Mouse (Mus musculus) naive thymus-derived CD4-positive, alpha-beta T cell, adult 5 months (primary cell): ENCODE measurements around the gene Klrb1. TPM values are rescaled to one million over a fixed set of nuclear protein-coding genes. Genes with fewer than 3 reads are reported as not detected.

ENCODE experiments used
- polyA plus RNA-seq: library from polyadenylated mRNA; unstranded; fragments of 100-300 nt; shearing (Covaris generic); gene quantifications from one replicate; pipeline ENCODE4 v1.2.1, GENCODE M21; 2017

Gene Klrb1
- 0.55 TPM for polyA plus RNA-seq

DNA sequence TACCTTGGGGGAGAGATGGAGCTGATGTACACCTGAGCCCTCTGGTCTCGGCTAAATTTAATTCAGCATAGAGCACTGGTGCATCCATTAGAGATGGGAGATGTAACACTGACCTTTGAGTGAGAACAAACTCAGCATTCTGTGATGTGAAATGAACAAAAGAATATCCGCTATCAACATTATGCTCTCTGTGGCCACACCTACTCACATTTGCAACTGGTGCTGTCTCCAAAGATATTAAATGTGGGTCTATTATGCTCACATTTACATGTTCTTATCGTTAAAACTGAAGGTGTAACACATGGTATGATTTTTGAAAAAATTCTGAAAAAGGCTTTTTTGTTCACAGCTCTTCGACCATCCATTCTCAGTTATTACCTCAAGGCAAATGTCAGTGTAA, at the start of gene Klrb1:
TSS of gene Klrb1 (minus strand) at position 101 of the 400 bp plus-strand sequence.

GRCm38 (mm10) chr6:128662206-128662605, 60.7 kb downstream of the Klrb1 start, which contains the start of gene Clec2h:
Gene Clec2h (plus strand): TSS chr6:128662385.

Other genes starting within 250 kb of the Klrb1 start
- gene Pzp, start 196.3 kb downstream of the Klrb1 start, polyA plus RNA-seq: not detected
- not detected for gene A2ml1, start 141.5 kb downstream of the Klrb1 start, polyA plus RNA-seq
- not detected for gene Klrb1a, start 99.5 kb downstream of the Klrb1 start, polyA plus RNA-seq
- gene Clec2h, start 60.7 kb downstream of the Klrb1 start, polyA plus RNA-seq: not detected
- gene Klrb1c, start 66.2 kb upstream of the Klrb1 start, polyA plus RNA-seq: 0.30 TPM
- not detected for gene Gm44511, start 103.3 kb upstream of the Klrb1 start, polyA plus RNA-seq
- gene Klrb1b, start 103.3 kb upstream of the Klrb1 start, polyA plus RNA-seq: not detected
- gene Clec2i, start 164.5 kb upstream of the Klrb1 start, polyA plus RNA-seq: 63.9 TPM
- gene BC035044, start 168.1 kb upstream of the Klrb1 start, polyA plus RNA-seq: 1.6 TPM
- gene Clec2g, start 211.3 kb upstream of the Klrb1 start, polyA plus RNA-seq: not detected